Mouse (Mus musculus): ENCODE results near the gene Gadd45gip1.

Gadd45gip1 gene

GRCm38 (mm10) chr8:84831490-84831889 lies at the start of gene Gadd45gip1:
Gene Gadd45gip1, plus strand, starts transcription at chr8:84831522.
- DNase-seq (ENCODE audit: low read depth, low spot score), result no peak

- no peak for DNase-seq (ENCODE audit: low read depth, low spot score)
Observed at GRCm38 (mm10) chr8:84781686-84782505, 49.4 kb upstream of the Gadd45gip1 start.

GRCm38 (mm10) chr8:84782680-84783079 lies 48.6 kb upstream of the Gadd45gip1 start:
- DNase-seq (ENCODE audit: low read depth, low spot score), result no peak

- DNase-seq (ENCODE audit: low read depth, low spot score), result no peak
Observed at GRCm38 (mm10) chr8:84783198-84783918, 48.0 kb upstream of the Gadd45gip1 start.

- DNase-seq (ENCODE audit: low read depth, low spot score), result no peak
Observed at GRCm38 (mm10) chr8:84783919-84784581, 47.3 kb upstream of the Gadd45gip1 start.

- no peak for DNase-seq (ENCODE audit: low read depth, low spot score)
Observed at GRCm38 (mm10) chr8:84784681-84785505, 46.4 kb upstream of the Gadd45gip1 start.

GRCm38 (mm10) chr8:84785506-84785755 lies 45.9 kb upstream of the Gadd45gip1 start:
- DNase-seq (ENCODE audit: low read depth, low spot score), result no peak

- no peak for DNase-seq (ENCODE audit: low read depth, low spot score)
Observed at GRCm38 (mm10) chr8:84785756-84786677, 45.3 kb upstream of the Gadd45gip1 start.

GRCm38 (mm10) chr8:84786801-84787467 lies 44.4 kb upstream of the Gadd45gip1 start:
- no peak for DNase-seq (ENCODE audit: low read depth, low spot score)

- no peak for DNase-seq (ENCODE audit: low read depth, low spot score)
Observed at GRCm38 (mm10) chr8:84787523-84788302, 43.6 kb upstream of the Gadd45gip1 start.

- no peak for DNase-seq (ENCODE audit: low read depth, low spot score)
Observed at GRCm38 (mm10) chr8:84788896-84789295, 42.4 kb upstream of the Gadd45gip1 start.

- DNase-seq (ENCODE audit: low read depth, low spot score), result no peak
Observed at GRCm38 (mm10) chr8:84789345-84789744, 42.0 kb upstream of the Gadd45gip1 start.

GRCm38 (mm10) chr8:84789855-84790486 lies 41.4 kb upstream of the Gadd45gip1 start:
- DNase-seq (ENCODE audit: low read depth, low spot score), result no peak

GRCm38 (mm10) chr8:84790537-84790936 lies 40.8 kb upstream of the Gadd45gip1 start:
- no peak for DNase-seq (ENCODE audit: low read depth, low spot score)

GRCm38 (mm10) chr8:84792429-84792947 lies 38.8 kb upstream of the Gadd45gip1 start:
- no peak for DNase-seq (ENCODE audit: low read depth, low spot score)

- DNase-seq (ENCODE audit: low read depth, low spot score), result no peak
Observed at GRCm38 (mm10) chr8:84793134-84793533, 38.2 kb upstream of the Gadd45gip1 start.

GRCm38 (mm10) chr8:84793791-84794485 lies 37.4 kb upstream of the Gadd45gip1 start:
- no peak for DNase-seq (ENCODE audit: low read depth, low spot score)

- no peak for DNase-seq (ENCODE audit: low read depth, low spot score)
Observed at GRCm38 (mm10) chr8:84794486-84794885, 36.8 kb upstream of the Gadd45gip1 start.
